Mouse (Mus musculus) cortical plate, adult 2 months (tissue): ENCODE results near the gene Ambp.

Source experiments
- CTCF ChIP-seq: fragments of 200-500 bp; IDR thresholded peaks from 2 replicates; pipeline ENCODE4 v1.5.1; 2011; ENCODE audit warnings: mild to moderate bottlenecking, control low read depth, low read length; ENCODE audit not compliant: insufficient read depth; ENCODE audit errors: extremely low read depth
- POLR2A ChIP-seq: fragments of 200-500 bp; IDR thresholded peaks from 2 replicates; pipeline ENCODE4 v1.6.1; 2011; ENCODE audit warnings: mild to moderate bottlenecking, low read length, control low read depth; ENCODE audit not compliant: insufficient read depth; ENCODE audit errors: extremely low read depth

DNA sequence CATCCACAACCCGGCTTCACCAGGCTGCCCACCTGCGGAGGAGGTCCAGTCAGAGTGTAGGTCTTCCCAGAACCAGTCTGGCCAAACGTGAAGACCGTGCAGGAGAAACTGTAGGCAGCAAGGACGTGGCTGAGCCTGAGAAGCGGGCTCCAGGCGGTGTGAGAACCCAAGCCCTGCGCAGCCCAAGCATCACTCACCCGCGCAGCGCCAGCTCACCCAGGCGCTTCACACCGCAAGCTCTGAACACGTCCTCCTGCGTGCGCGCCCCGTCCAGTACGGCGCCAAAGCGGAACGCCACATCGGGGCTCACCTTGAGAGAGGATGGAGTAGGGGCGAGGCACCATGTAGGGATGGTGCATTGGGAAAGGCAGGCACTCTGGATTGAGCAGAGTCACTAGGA, 16.5 kb upstream of the Ambp start:
- TF ChIP-seq POLR2A (no peak), CTCF (no peak)
